Mouse (Mus musculus): ENCODE measurements around the gene Paxbp1.

DNA sequence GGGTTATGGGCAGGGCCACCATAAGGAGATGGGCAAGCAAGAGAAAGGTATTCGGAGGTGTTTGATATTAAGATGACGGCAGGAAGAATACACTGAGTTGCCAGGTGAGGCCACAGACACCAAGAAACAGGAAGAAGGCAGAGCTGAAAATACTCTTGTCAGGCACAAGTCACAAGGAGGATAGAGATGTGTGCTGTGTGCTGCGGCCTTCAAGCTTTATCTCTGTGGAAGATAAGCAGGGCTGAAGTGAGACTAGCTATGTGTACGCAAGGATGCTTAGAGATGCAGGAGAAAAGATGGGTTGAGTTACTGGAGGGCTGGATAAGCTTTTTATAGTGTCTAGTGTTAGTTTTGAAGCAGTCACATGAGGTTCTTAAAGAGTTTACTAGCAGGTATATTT lies 12.9 kb upstream of the Paxbp1 start:
- TF ChIP-seq CTCF (IDR thresholded peaks at IDR 0.05; ENCODE audit: control insufficient read depth, insufficient read depth, low read length): no peak
- TF ChIP-seq POLR2A (IDR thresholded peaks at IDR 0.05; ENCODE audit: borderline replicate concordance, control insufficient read depth, low read depth, low read length): no peak
